Mouse (Mus musculus): ENCODE data around the gene Sgpl1. TPM values are rescaled to one million over a fixed set of nuclear protein-coding genes. Genes with fewer than 3 reads are reported as not detected.
"Not testable (repeated sequence)": the region's sequence is repeated elsewhere in the genome, so short reads cannot be mapped to it uniquely, and the experiment has no call there.

Gene Sgpl1
- total and polyA plus RNA-seq, 2 experiments: 39.9 to 43.7 TPM

DNA sequence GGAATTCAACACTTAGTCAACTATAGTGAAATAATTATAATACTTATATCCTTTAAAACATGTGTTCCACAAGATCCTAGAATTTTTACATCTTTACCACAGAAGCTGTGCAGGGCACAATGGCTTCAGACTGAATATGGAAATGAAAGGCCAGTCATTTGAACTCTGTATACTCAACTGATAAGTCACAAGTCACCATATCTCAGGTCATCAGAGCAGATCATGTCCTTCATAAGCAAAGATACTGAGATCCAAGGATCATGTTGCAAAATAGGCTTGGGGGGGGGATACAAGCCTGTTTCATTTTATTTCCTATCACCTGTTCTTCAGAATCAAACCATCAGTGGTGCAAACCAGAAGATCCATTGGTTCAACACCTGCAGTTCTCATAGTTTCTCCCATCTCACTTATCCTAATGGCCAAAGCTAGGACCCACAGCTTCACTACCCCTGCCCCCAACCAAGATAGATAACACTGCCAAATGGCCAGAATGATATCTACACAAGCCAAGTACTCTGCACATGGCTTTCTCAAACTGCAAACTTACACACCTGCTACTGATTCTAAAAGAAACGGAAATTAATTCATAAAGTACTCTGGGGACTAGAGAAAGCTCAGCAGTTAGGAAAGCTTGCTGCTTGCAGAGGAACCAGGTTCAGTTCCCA is 18.7 kb downstream of the Sgpl1 start:
- Histone ChIP-seq H3K36me3 (ENCODE audit: control insufficient read depth, insufficient read depth, low read length) (peaks cover 10% of the 10 kb centered on the region), H3K79me2 (ENCODE audit: control insufficient read depth, insufficient read depth, low read length) (peaks cover 5% of the 10 kb centered on the region; the same call in 1 of the 2 replicates), H3K4me3 (ENCODE audit: insufficient read depth, low read depth, low read length) (no peak overlapping the region), H3K9ac (ENCODE audit: low read depth, low read length) (0 out of 2 replicates have a peak overlapping the region, but pooled peaks have one; percentile 24), H3K27ac (replicated peaks; ENCODE audit: insufficient read depth, low read depth, low read length) (peak overlapping the region; percentile 63), H3K27me3 (ENCODE audit: control insufficient read depth, insufficient read depth, low read length) (no peaks in the 10 kb centered on the region), H3K4me1 (ENCODE audit: control insufficient read depth, insufficient read depth, low read length) (peaks cover 6% of the 10 kb centered on the region)
- TF ChIP-seq CTCF (IDR thresholded peaks at IDR 0.05; ENCODE audit: low read depth, low read length): no peak
- no peak for TF ChIP-seq POLR2A (IDR thresholded peaks at IDR 0.05; ENCODE audit: extremely low read depth, insufficient read depth, low read length)
- WGBS: 21% methylated on average over 1 of the region's 1 CpGs
- DNase-seq (ENCODE audit: extremely low read depth, low read depth, low spot score): peak; percentile 95

DNA sequence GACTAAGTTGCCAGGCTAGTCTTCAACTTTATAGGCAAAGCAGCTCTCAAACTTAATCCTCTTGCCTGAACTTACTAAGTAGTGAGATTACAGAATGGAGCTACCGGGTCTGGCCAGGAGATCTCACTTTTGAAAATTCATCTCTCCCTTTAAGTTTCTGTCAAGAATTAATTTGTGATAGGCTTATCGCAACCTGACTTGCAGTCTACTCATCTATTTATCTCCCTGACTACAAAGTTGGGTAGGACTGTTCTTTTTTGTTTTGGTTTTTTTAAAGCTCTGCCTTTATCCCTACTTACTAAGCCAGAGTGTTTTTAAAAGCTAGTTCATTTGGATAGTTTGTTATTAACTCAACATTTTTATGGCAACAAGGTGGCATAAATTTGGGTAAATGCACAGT is 23.0 kb downstream of the Sgpl1 start:
- DNase-seq (ENCODE audit: extremely low read depth, low read depth, low spot score): no peak
- Histone ChIP-seq H3K27ac (replicated peaks; ENCODE audit: insufficient read depth, low read depth, low read length) (no peak overlapping the region), H3K4me1 (ENCODE audit: control insufficient read depth, insufficient read depth, low read length) (peaks cover 13% of the 10 kb centered on the region)

DNA sequence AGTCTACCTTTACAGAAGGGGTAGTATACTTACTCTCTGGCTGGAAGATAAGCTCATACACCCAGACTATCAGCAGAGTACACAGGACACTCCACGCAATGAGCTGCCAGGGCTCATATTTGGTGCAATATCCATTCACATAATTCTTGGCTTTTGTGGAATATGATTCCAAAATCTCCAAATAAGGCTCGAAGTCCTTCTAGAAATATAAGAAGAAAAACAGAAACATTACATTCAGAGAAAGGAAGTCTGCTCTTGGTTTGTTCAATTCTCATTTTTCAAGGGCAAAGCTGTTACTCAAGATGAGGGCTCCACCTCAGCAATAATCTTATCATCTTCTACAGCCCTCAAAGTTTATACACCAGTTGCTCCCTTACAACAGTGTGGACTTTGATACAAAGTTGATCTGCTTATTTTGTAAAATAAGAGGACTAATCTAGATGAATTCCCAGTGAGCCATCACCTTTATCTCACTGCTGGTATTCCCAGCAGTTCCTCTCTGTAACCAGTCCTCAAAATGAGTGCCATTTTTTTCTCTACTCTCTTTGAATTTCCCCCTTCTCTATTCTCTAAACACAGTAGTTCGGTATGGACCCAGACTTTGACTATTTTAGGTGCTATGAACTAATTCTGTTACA is 24.1 kb downstream of the Sgpl1 start:
- peaks cover 13% of the 10 kb centered on the region for H3K36me3 ChIP-seq (ENCODE audit: control insufficient read depth, insufficient read depth, low read length)
- 53% methylated on average over 3 of the region's 3 CpGs for WGBS
- H3K27ac ChIP-seq (replicated peaks; ENCODE audit: insufficient read depth, low read depth, low read length): peak overlapping the region; percentile 36; the same call in 1 of the 2 replicates
- peaks cover 9% of the 10 kb centered on the region; the same call in 1 of the 2 replicates for H3K4me1 ChIP-seq (ENCODE audit: control insufficient read depth, insufficient read depth, low read length)
- peak; percentile 71 for DNase-seq (ENCODE audit: extremely low read depth, low read depth, low spot score)
- no peak for TF ChIP-seq CTCF (IDR thresholded peaks at IDR 0.05; ENCODE audit: low read depth, low read length)
- TF ChIP-seq POLR2A (IDR thresholded peaks at IDR 0.05; ENCODE audit: extremely low read depth, insufficient read depth, low read length): no peak
- peaks cover 8% of the 10 kb centered on the region; the same call in 1 of the 2 replicates for H3K79me2 ChIP-seq (ENCODE audit: control insufficient read depth, insufficient read depth, low read length)
- no peaks in the 10 kb centered on the region for H3K27me3 ChIP-seq (ENCODE audit: control insufficient read depth, insufficient read depth, low read length)
- no peak overlapping the region for H3K9ac ChIP-seq (ENCODE audit: low read depth, low read length)
- no peak overlapping the region for H3K4me3 ChIP-seq (ENCODE audit: insufficient read depth, low read depth, low read length)

More for the DNA sequence above, 23.0 kb downstream of the Sgpl1 start:
- 93% methylated on average over 2 of the region's 2 CpGs for WGBS
- Histone ChIP-seq H3K79me2 (ENCODE audit: control insufficient read depth, insufficient read depth, low read length) (peaks cover 3% of the 10 kb centered on the region; the same call in 1 of the 2 replicates), H3K27me3 (ENCODE audit: control insufficient read depth, insufficient read depth, low read length) (no peaks in the 10 kb centered on the region), H3K4me3 (ENCODE audit: insufficient read depth, low read depth, low read length) (no peak overlapping the region), H3K36me3 (ENCODE audit: control insufficient read depth, insufficient read depth, low read length) (peaks cover 11% of the 10 kb centered on the region), H3K9ac (ENCODE audit: low read depth, low read length) (no peak overlapping the region)
- no peak for TF ChIP-seq POLR2A (IDR thresholded peaks at IDR 0.05; ENCODE audit: extremely low read depth, insufficient read depth, low read length)
- no peak for TF ChIP-seq CTCF (IDR thresholded peaks at IDR 0.05; ENCODE audit: low read depth, low read length)

DNA sequence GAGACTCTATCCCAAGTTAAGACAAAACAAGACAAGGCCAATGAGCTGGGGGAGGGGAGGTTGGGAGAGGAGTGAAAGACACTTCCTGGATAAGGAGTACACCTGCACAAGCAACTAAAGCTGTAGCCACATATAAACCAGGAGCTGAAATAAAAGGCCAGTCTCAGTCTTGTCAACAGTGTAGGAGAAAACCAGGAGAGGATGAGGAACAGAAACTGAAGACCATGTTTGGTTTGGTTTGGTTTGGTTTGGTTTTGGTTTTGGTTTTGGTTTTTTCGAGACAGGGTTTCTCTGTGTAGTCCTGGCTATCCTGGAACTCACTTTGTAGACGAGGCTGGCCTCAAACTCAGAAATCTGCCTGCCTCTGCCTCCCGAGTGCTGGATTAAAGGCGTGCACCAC is 25.8 kb downstream of the Sgpl1 start:
- not testable (repeated sequence) for H3K4me1 ChIP-seq (ENCODE audit: control insufficient read depth, insufficient read depth, low read length); H3K27me3 ChIP-seq (ENCODE audit: control insufficient read depth, insufficient read depth, low read length); H3K4me3 ChIP-seq (ENCODE audit: insufficient read depth, low read depth, low read length); H3K79me2 ChIP-seq (ENCODE audit: control insufficient read depth, insufficient read depth, low read length); H3K9ac ChIP-seq (ENCODE audit: low read depth, low read length); DNase-seq (ENCODE audit: extremely low read depth, low read depth, low spot score)
- peaks cover 16% of the 10 kb centered on the region for H3K36me3 ChIP-seq (ENCODE audit: control insufficient read depth, insufficient read depth, low read length)
- 0 out of 2 replicates have a peak overlapping the region, but pooled peaks have one; percentile 21 for H3K27ac ChIP-seq (replicated peaks; ENCODE audit: insufficient read depth, low read depth, low read length)
- WGBS: 72% methylated on average over 4 of the region's 4 CpGs

DNA sequence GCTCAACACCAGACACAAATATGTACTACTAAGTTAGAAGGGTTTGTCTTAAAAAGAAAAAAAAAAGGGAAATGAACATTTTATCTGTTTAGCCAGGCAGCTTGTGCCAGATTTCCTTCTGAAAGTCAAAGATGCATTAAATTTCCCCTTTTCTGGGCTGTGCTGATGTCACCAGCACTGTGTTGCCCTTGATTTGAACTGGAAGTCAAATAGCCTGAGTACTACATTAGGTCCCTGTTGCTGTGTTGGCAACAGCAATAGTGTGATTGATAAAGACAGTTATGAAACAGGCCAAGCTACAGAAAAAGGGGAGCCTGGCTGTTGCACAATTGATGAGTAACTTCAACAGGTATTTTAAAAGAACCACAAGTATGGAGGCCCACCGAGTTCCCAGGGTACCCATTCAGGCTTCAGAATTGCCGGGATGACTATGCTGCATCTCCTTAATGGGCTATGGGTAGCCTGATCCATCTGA is 33.2 kb downstream of the Sgpl1 start:
- TF ChIP-seq POLR2A (IDR thresholded peaks at IDR 0.05; ENCODE audit: extremely low read depth, insufficient read depth, low read length) (no peak), CTCF (IDR thresholded peaks at IDR 0.05; ENCODE audit: low read depth, low read length) (no peak)
- Histone ChIP-seq H3K4me1 (ENCODE audit: control insufficient read depth, insufficient read depth, low read length) (peaks cover 3% of the 10 kb centered on the region), H3K27ac (replicated peaks; ENCODE audit: insufficient read depth, low read depth, low read length) (no peak overlapping the region; the same call in 1 of the 2 replicates), H3K36me3 (ENCODE audit: control insufficient read depth, insufficient read depth, low read length) (peaks cover 43% of the 10 kb centered on the region), H3K79me2 (ENCODE audit: control insufficient read depth, insufficient read depth, low read length) (peaks cover 5% of the 10 kb centered on the region; the same call in 1 of the 2 replicates), H3K27me3 (ENCODE audit: control insufficient read depth, insufficient read depth, low read length) (no peaks in the 10 kb centered on the region), H3K4me3 (ENCODE audit: insufficient read depth, low read depth, low read length) (no peak overlapping the region), H3K9ac (ENCODE audit: low read depth, low read length) (no peak overlapping the region)
- 59% methylated on average over 2 of the region's 2 CpGs for WGBS
- DNase-seq (ENCODE audit: extremely low read depth, low read depth, low spot score): peak; percentile 84

Measured in liver, adult 2 months (tissue).